Mouse (Mus musculus) spleen, adult 2 months (tissue): ENCODE results near the gene Serpinb6b.

Source experiments
- CTCF ChIP-seq: fragments of 200-500 bp; IDR thresholded peaks from 2 replicates; pipeline ENCODE4 v1.5.1; 2011; ENCODE audit warnings: mild to moderate bottlenecking, inconsistent platforms; ENCODE audit not compliant: insufficient read depth, insufficient read length, insufficient replicate concordance; ENCODE audit errors: extremely low read depth
- POLR2A ChIP-seq: fragments of 200-500 bp; IDR thresholded peaks from 2 replicates; pipeline ENCODE4 v1.6.1; 2011; ENCODE audit warnings: low read depth, low read length, inconsistent platforms

- TF ChIP-seq CTCF = no peak
- no peak for TF ChIP-seq POLR2A
These were observed 2.2 kb downstream of the Serpinb6b start for GRCm38 (mm10) chr13:32967233-32967632.
